Mouse (Mus musculus) neural tube, embryonic 10.5 days (tissue): ENCODE measurements around the gene Rnf121.

ENCODE experiments used
- DNase-seq: peaks from one replicate; pipeline ENCODE4 v3.0.0-alpha.2; 2017; ENCODE audit warnings: low spot score; ENCODE audit errors: extremely low spot score

Gene Rnf121

GRCm38 (mm10) chr7:101999461-102000151, 65.7 kb downstream of the Rnf121 start:
- no peak for DNase-seq

GRCm38 (mm10) chr7:101998194-101998927, 66.9 kb downstream of the Rnf121 start:
- peak; percentile 73 for DNase-seq

GRCm38 (mm10) chr7:101994241-101994640, 71.0 kb downstream of the Rnf121 start:
- no peak for DNase-seq

- DNase-seq: no peak
These were observed 80.2 kb downstream of the Rnf121 start for GRCm38 (mm10) chr7:101985081-101985480.

- DNase-seq: no peak
These were observed 82.5 kb downstream of the Rnf121 start for GRCm38 (mm10) chr7:101982735-101983134.

- no peak for DNase-seq
These were observed 90.8 kb downstream of the Rnf121 start for GRCm38 (mm10) chr7:101974505-101974904.

GRCm38 (mm10) chr7:101973730-101974129, 91.5 kb downstream of the Rnf121 start:
- peak; percentile 32 for DNase-seq

GRCm38 (mm10) chr7:101971721-101972120, 93.5 kb downstream of the Rnf121 start:
- no peak for DNase-seq

- DNase-seq: peak; percentile 72
These were observed 94.3 kb downstream of the Rnf121 start for GRCm38 (mm10) chr7:101970821-101971461.

- DNase-seq: no peak
These were observed 94.9 kb downstream of the Rnf121 start for GRCm38 (mm10) chr7:101970429-101970775.

- peak; percentile 87 for DNase-seq
These were observed 95.4 kb downstream of the Rnf121 start for GRCm38 (mm10) chr7:101969694-101970428.
